Comparison of ENCODE assay signal across 9 mouse cellular contexts in the genomic region with DNA sequence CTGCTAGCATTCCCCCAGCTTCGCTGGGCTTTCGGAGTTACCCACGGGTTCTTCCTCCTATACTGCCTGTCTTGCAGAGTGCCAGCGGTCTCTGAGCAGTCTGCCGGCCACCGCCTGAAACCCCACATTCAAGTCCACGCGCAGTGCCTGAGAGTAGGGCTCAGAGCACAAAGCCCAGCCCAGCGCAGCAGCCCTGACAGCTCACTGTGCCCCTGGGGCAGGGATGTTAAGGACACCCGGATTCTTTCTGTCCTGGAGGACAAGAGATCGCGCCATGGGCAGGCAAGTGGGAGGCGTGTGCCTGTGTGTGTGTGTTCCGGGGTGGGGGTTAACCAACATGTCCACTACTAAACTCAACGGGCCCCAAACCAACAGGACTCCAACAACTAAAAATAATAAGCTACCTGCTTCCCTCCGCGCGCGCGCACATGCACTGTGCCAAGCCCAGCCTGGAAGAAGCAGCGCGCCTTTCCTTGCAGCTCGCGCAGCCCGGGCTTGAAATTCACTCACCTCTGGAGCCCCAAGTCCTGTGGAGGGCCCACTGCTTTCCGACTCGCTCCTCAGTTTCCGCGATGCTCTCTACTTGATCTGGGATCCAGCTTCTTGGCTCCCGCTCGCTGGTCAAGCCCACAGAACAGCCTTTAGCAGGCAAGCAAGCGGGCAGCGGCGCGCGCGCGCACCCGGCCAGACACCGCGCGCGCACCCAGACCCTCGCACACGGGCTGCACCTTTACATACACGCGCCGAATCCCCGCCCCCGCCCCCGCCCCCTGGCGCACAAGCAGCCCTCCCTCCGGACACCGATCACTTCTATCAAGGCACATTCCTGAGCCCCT. TPM values are rescaled to one million over a fixed set of nuclear protein-coding genes. Genes with fewer than 3 reads are reported as not detected.
DNase-seq lines count a peak whose midpoint lies in the region; ATAC-seq lines count a peak whose summit lies in the region.
"Had no signal": no experiment of that assay in that cellular context is flagged by ENCODE, and none has a peak within 500 bp of the region (broad histone marks: within the 10 kb centered on the region; RNA-seq: fewer than 3 reads in every experiment).

Gene Slitrk4, minus strand, starts transcription at position 707 of the 836 bp plus-strand sequence.

- no peaks in the 10 kb centered on the region for H3K36me3 ChIP-seq in forebrain, embryonic 10.5 days (replicated peaks)
- no peaks in the 10 kb centered on the region for H3K36me3 ChIP-seq in hindbrain, embryonic 15.5 days
- H3K36me3 ChIP-seq in limb, embryonic 15.5 days: no peaks in the 10 kb centered on the region
- H3K36me3 ChIP-seq: G1E had no signal

- intact Hi-C loops in gastrocnemius, postnatal 36 days (cut with DNase I): no loop called here

- peak within 1 kb of the TSS; percentile 58 for H3K9ac ChIP-seq in hindbrain, embryonic 15.5 days
- no peak within 1 kb of the TSS for H3K9ac ChIP-seq in limb, embryonic 15.5 days

- H3K27ac ChIP-seq in forebrain, embryonic 10.5 days: peak within 1 kb of the TSS; percentile 70
- H3K27ac ChIP-seq in hindbrain, embryonic 15.5 days (replicated peaks): peak within 1 kb of the TSS; percentile 83
- no peak within 1 kb of the TSS for H3K27ac ChIP-seq in limb, embryonic 15.5 days

- H3K4me3 ChIP-seq in forebrain, embryonic 10.5 days: peak within 1 kb of the TSS; percentile 59
- H3K4me3 ChIP-seq in hindbrain, embryonic 15.5 days: peak within 1 kb of the TSS; percentile 50
- peak within 1 kb of the TSS; percentile 41 for H3K4me3 ChIP-seq in limb, embryonic 15.5 days

- H3K9me3 ChIP-seq in forebrain, embryonic 10.5 days: no peaks in the 10 kb centered on the region
- no peaks in the 10 kb centered on the region for H3K9me3 ChIP-seq in hindbrain, embryonic 15.5 days
- no peaks in the 10 kb centered on the region for H3K9me3 ChIP-seq in limb, embryonic 15.5 days

- 11% methylated on average over 53 of the region's 54 CpGs for WGBS in forebrain, embryonic 10.5 days
- WGBS in hindbrain, embryonic 15.5 days: 13% methylated on average over 53 of the region's 54 CpGs
- 13% methylated on average over 53 of the region's 54 CpGs for whole genome bisulfite sequencing in limb, embryonic 15.5 days

- ATAC-seq in hindbrain, embryonic 15.5 days (ENCODE audit: low FRiP score, low read depth): peak; percentile 82
- ATAC-seq in limb, embryonic 15.5 days (ENCODE audit: insufficient number of reproducible peaks, low FRiP score, low TSS enrichment, low read depth): no peak
- ATAC-seq in megakaryocyte, adult 5-6 weeks (ENCODE audit: poor library complexity, severe bottlenecking): no peak

- peak within 1 kb of the TSS; percentile 58 for H3K4me2 ChIP-seq in hindbrain, embryonic 15.5 days
- peak within 1 kb of the TSS; percentile 67 for H3K4me2 ChIP-seq in limb, embryonic 15.5 days

- H3K4me1 ChIP-seq in forebrain, embryonic 10.5 days: no peaks in the 10 kb centered on the region
- H3K4me1 ChIP-seq in hindbrain, embryonic 15.5 days (replicated peaks): no peaks in the 10 kb centered on the region
- no peaks in the 10 kb centered on the region for H3K4me1 ChIP-seq in limb, embryonic 15.5 days

- no peaks in the 10 kb centered on the region for H3K27me3 ChIP-seq in forebrain, embryonic 10.5 days (ENCODE audit: poor library complexity, severe bottlenecking)
- H3K27me3 ChIP-seq in hindbrain, embryonic 15.5 days: no peaks in the 10 kb centered on the region
- H3K27me3 ChIP-seq in limb, embryonic 15.5 days: peaks cover 11% of the 10 kb centered on the region

- peak; percentile 20 for DNase-seq in layer of hippocampus, adult 11-12 months (ENCODE audit: low spot score)
- no peak for DNase-seq in layer of hippocampus, adult 9-10 months (ENCODE audit: low spot score)
- DNase-seq in forebrain, embryonic 10.5 days (ENCODE audit: extremely low spot score, low spot score): peak; percentile 49
- peak; percentile 38 for DNase-seq in right cerebral cortex, postnatal 25 days
- DNase-seq in gastrocnemius, postnatal 36 days: no peak

RNA-seq across cellular contexts. Expression of gene Slitrk4, which starts in this region (rescaled TPM):
- 2.8 and 3.5 TPM in 2 replicates for polyA plus RNA-seq in forebrain, embryonic 10.5 days (2016; fragmentation: Nextera tagmentation; extraction: Ambion mirVana)
- 21.0 TPM in 2 replicates for polyA plus RNA-seq in hindbrain, embryonic 15.5 days (2015; fragmentation: Nextera tagmentation; extraction: Ambion mirVana)
- 2.9 and 4.2 TPM in 2 replicates for polyA plus RNA-seq in limb, embryonic 15.5 days (2015; fragmentation: Nextera tagmentation; extraction: Ambion mirVana)
- total RNA-seq in megakaryocyte, adult 5-6 weeks (2015): not detected in 2 replicates
- total RNA-seq in megakaryocyte, adult 5-6 weeks (2017): not detected in 2 replicates
- under 1 TPM; 0.10 to 0.18 TPM for total RNA-seq in gastrocnemius, postnatal 36 days (2021)
- polyA plus RNA-seq: G1E had no signal

Comparison
In these comparisons a context has a peak if more than half of its experiments do, and no peak if none do; other contexts are left out.
1. DNase-seq: peak in layer of hippocampus, adult 11-12 months (single experiment), forebrain, embryonic 10.5 days (single experiment) and right cerebral cortex, postnatal 25 days (single experiment); none in layer of hippocampus, adult 9-10 months (single experiment) and gastrocnemius, postnatal 36 days (0 of 2).
2. Peak in every context shown above with its lines, with median percentiles within 50 percentile points of each other: H3K4me3 ChIP-seq.